Mouse (Mus musculus) spleen, postnatal 14 days (tissue): ENCODE measurements at regions not wholly inside any gene's neighbourhood (a gene's known extent, or its start where the extent isn't known, plus 50 kb on each side); places are given as distances from the start of the nearest gene placed in this dataset.

Experiments used
- DNase-seq, 2 experiments: peaks; one replicate each; pipeline ENCODE4 v3.0.0; 2021 to 2022; ENCODE audit warnings: low spot score in 2 of 2

- DNase-seq: no peak
These were observed 289.4 kb downstream of the Sorl1 start for GRCm38 (mm10) chr9:41834487-41835404.

- DNase-seq: no peak
These were observed 290.7 kb downstream of the Sorl1 start for GRCm38 (mm10) chr9:41833408-41833807.

- DNase-seq: no peak
These were observed 296.7 kb downstream of the Sorl1 start for GRCm38 (mm10) chr9:41827356-41827755.

GRCm38 (mm10) chr9:41821401-41821800 is 302.7 kb downstream of the Sorl1 start:
- no peak for DNase-seq

- DNase-seq: no peak
These were observed 306.2 kb downstream of the Sorl1 start for GRCm38 (mm10) chr9:41817740-41818461.

GRCm38 (mm10) chr9:41815921-41816320 is 308.2 kb downstream of the Sorl1 start:
- DNase-seq: no peak

GRCm38 (mm10) chr9:41809291-41809690 is 314.8 kb downstream of the Sorl1 start:
- DNase-seq: no peak

- no peak for DNase-seq
These were observed 315.3 kb downstream of the Sorl1 start for GRCm38 (mm10) chr9:41808791-41809190.

- DNase-seq: no peak
These were observed 317.8 kb downstream of the Sorl1 start for GRCm38 (mm10) chr9:41806289-41806621.

GRCm38 (mm10) chr9:41805491-41806288 is 318.4 kb downstream of the Sorl1 start:
- DNase-seq: no peak

GRCm38 (mm10) chr9:41804711-41805331 is 319.3 kb downstream of the Sorl1 start:
- no peak for DNase-seq

GRCm38 (mm10) chr9:41803680-41804460 is 320.2 kb downstream of the Sorl1 start:
- no peak for DNase-seq

GRCm38 (mm10) chr9:41801376-41801775 is 322.7 kb downstream of the Sorl1 start:
- no peak for DNase-seq

- no peak for DNase-seq
These were observed 331.3 kb downstream of the Sorl1 start for GRCm38 (mm10) chr9:41792830-41793213.

- DNase-seq: no peak
These were observed 331.8 kb downstream of the Sorl1 start for GRCm38 (mm10) chr9:41792173-41792829.

- no peak for DNase-seq
These were observed 332.5 kb downstream of the Sorl1 start for GRCm38 (mm10) chr9:41791501-41792172.

GRCm38 (mm10) chr9:41785131-41785530 is 339.0 kb downstream of the Sorl1 start:
- DNase-seq: no peak

- no peak for DNase-seq
These were observed 351.7 kb downstream of the Sorl1 start for GRCm38 (mm10) chr9:41772281-41772902.

GRCm38 (mm10) chr9:41771276-41771675 is 352.8 kb downstream of the Sorl1 start:
- no peak for DNase-seq
